Mouse (Mus musculus) olfactory bulb, adult 2 months (tissue): Measurements from ENCODE around the gene Pick1.

Source experiments
- CTCF ChIP-seq: fragments of 200-500 bp; IDR thresholded peaks from 2 replicates; pipeline ENCODE4 v1.5.1; 2012; ENCODE audit warnings: low read depth, mild to moderate bottlenecking, low read length, moderate library complexity; ENCODE audit not compliant: insufficient read depth
- POLR2A ChIP-seq: fragments of 200-500 bp; IDR thresholded peaks from 2 replicates; pipeline ENCODE4 v1.6.1; 2012; ENCODE audit warnings: mild to moderate bottlenecking, low read depth, low read length, moderate library complexity; ENCODE audit not compliant: insufficient read depth

- no peak for TF ChIP-seq POLR2A
- TF ChIP-seq CTCF, result peak; percentile 6; the same call in 1 of the 2 replicates
Measured at GRCm38 (mm10) chr15:79252580-79252979, 23.6 kb downstream of the Pick1 start.
